Mouse (Mus musculus) liver, adult 2 months (tissue): Measurements from ENCODE around the gene Osbpl10. TPM values are rescaled to one million over a fixed set of nuclear protein-coding genes. Genes with fewer than 3 reads are reported as not detected.
A peak's percentile ranks its signal among the peaks of the same experiment; 100 is the strongest.

Experiments used
- DNase-seq: peaks from one replicate; pipeline ENCODE4 v3.0.0-alpha.2; 2011; ENCODE audit warnings: low read depth, low spot score; ENCODE audit errors: extremely low read depth
- H3K27ac ChIP-seq: fragments of 200-500 bp; replicated peaks from 2 replicates; pipeline ENCODE4 v1.5.1; 2012; ENCODE audit warnings: low read depth, mild to moderate bottlenecking, control low read depth, inconsistent platforms, low read length; ENCODE audit not compliant: insufficient read depth
- H3K27me3 ChIP-seq: fragments of 200-500 bp; 2 replicates; pipeline ENCODE4 v1.6.1; 2012; ENCODE audit warnings: mild to moderate bottlenecking, moderate library complexity, low read length, inconsistent platforms; ENCODE audit not compliant: control insufficient read depth, insufficient read depth
- H3K36me3 ChIP-seq: fragments of 200-500 bp; 2 replicates; pipeline ENCODE4 v1.6.1; 2012; ENCODE audit warnings: low read length, inconsistent platforms; ENCODE audit not compliant: control insufficient read depth, insufficient read depth
- H3K4me1 ChIP-seq: fragments of 200-500 bp; 2 replicates; pipeline ENCODE4 v1.6.1; 2011; ENCODE audit warnings: low read length; ENCODE audit not compliant: control insufficient read depth, insufficient read depth
- H3K4me3 ChIP-seq: fragments of 200-500 bp; 2 replicates; pipeline ENCODE4 v1.5.1; 2011; ENCODE audit warnings: low read depth, mild to moderate bottlenecking, control low read depth, low read length, moderate library complexity; ENCODE audit not compliant: insufficient read depth
- H3K79me2 ChIP-seq: fragments of 200-500 bp; 2 replicates; pipeline ENCODE4 v1.6.1; 2012; ENCODE audit warnings: inconsistent platforms, mild to moderate bottlenecking, low read length, moderate library complexity; ENCODE audit not compliant: control insufficient read depth, insufficient read depth
- H3K9ac ChIP-seq: fragments of 200-500 bp; 2 replicates; pipeline ENCODE4 v1.6.1; 2012; ENCODE audit warnings: low read depth, mild to moderate bottlenecking, control low read depth, inconsistent platforms, low read length
- CTCF ChIP-seq: fragments of 200-500 bp; IDR thresholded peaks from 2 replicates; pipeline ENCODE4 v1.5.1; 2011; ENCODE audit warnings: low read depth, low read length, control low read depth
- POLR2A ChIP-seq: fragments of 200-500 bp; IDR thresholded peaks from 2 replicates; pipeline ENCODE4 v1.6.1; 2011; ENCODE audit warnings: low read length, control low read depth; ENCODE audit not compliant: insufficient read depth; ENCODE audit errors: extremely low read depth
- WGBS: fragments of 180-500 bp; shearing (Covaris S2); methylation state at CpG from one replicate; pipeline ENCODE4 v1.1.7; 2018; 5-methylcytosine and 5-hydroxymethylcytosine counted together
- polyA plus RNA-seq: library from polyadenylated mRNA; depleted of rRNA; stranded (reverse); fragments of >200 nt; gene quantifications from 2 replicates; pipeline ENCODE4 v1.2.3, GENCODE M21; 2012
- total RNA-seq: library from RNA; depleted of rRNA; stranded (reverse); fragments of >200 nt; gene quantifications from 2 replicates; pipeline ENCODE4 v1.2.3, GENCODE M21; 2014

The Osbpl10 gene
- total and polyA plus RNA-seq, 2 experiments = 0.28 to 0.82 TPM

- no peak for DNase-seq
- Histone ChIP-seq H3K4me1 (no peaks in the 10 kb centered on the region; the same call in 1 of the 2 replicates), H3K79me2 (no peaks in the 10 kb centered on the region), H3K4me3 (no peak overlapping the region), H3K27me3 (no peaks in the 10 kb centered on the region), H3K9ac (no peak overlapping the region), H3K36me3 (no peaks in the 10 kb centered on the region), H3K27ac (no peak overlapping the region)
- 78% methylated on average over 16 of the region's 16 CpGs for WGBS
- TF ChIP-seq CTCF = no peak
- no peak for TF ChIP-seq POLR2A
Measured at GRCm38 (mm10) chr9:115045087-115045800, 66.9 kb downstream of the Osbpl10 start.

- H3K9ac ChIP-seq = no peak overlapping the region
- no peak for TF ChIP-seq CTCF
- TF ChIP-seq POLR2A = no peak
- no peaks in the 10 kb centered on the region; the same call in 1 of the 2 replicates for H3K4me1 ChIP-seq
- H3K27ac ChIP-seq = no peak overlapping the region
- no peaks in the 10 kb centered on the region for H3K27me3 ChIP-seq
- WGBS = 88% methylated on average over 8 of the region's 8 CpGs
- H3K4me3 ChIP-seq = no peak overlapping the region
- no peaks in the 10 kb centered on the region for H3K36me3 ChIP-seq
- DNase-seq = no peak
- no peaks in the 10 kb centered on the region for H3K79me2 ChIP-seq
Measured at GRCm38 (mm10) chr9:115046701-115047100, 68.3 kb downstream of the Osbpl10 start.

- no peak for DNase-seq
- WGBS = 66% methylated on average over 10 of the region's 10 CpGs
- no peak overlapping the region for H3K4me3 ChIP-seq
- H3K79me2 ChIP-seq = no peaks in the 10 kb centered on the region
- TF ChIP-seq CTCF = no peak
- TF ChIP-seq POLR2A = no peak
- H3K4me1 ChIP-seq = no peaks in the 10 kb centered on the region; the same call in 1 of the 2 replicates
- no peak overlapping the region for H3K27ac ChIP-seq
- no peak overlapping the region for H3K9ac ChIP-seq
- no peaks in the 10 kb centered on the region for H3K36me3 ChIP-seq
- no peaks in the 10 kb centered on the region for H3K27me3 ChIP-seq
Measured at GRCm38 (mm10) chr9:115048340-115048739, 70.0 kb downstream of the Osbpl10 start.

DNA sequence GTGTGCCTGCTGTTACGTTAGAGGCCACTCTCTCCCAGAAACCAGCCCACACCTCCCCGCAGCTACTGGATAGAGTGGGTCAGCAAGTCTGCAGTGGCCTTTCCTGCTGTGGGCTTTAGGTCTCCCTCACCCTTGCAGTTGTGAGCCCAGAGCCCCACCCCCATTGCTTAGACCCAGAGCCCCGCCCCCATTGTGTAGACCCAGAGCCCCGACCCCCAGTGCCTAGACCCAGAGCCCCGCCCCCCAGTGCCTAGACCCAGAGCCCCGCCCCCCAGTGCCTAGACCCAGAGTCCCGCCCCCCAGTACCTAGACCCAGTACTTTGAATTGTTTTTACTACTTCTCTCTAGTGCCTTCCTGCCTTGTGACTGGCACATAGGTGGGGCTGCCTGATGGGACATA lies 70.5 kb downstream of the Osbpl10 start:
- H3K9ac ChIP-seq = no peak overlapping the region
- no peak overlapping the region for H3K27ac ChIP-seq
- no peaks in the 10 kb centered on the region; the same call in 1 of the 2 replicates for H3K4me1 ChIP-seq
- TF ChIP-seq POLR2A = no peak
- TF ChIP-seq CTCF = no peak
- no peak overlapping the region for H3K4me3 ChIP-seq
- H3K36me3 ChIP-seq = no peaks in the 10 kb centered on the region
- H3K27me3 ChIP-seq = no peaks in the 10 kb centered on the region
- H3K79me2 ChIP-seq = no peaks in the 10 kb centered on the region
- DNase-seq = no peak
- WGBS = 58% methylated on average over 7 of the region's 7 CpGs

- whole genome bisulfite sequencing = 67% methylated on average over 13 of the region's 13 CpGs
- Histone ChIP-seq H3K79me2 (no peaks in the 10 kb centered on the region), H3K27me3 (no peaks in the 10 kb centered on the region), H3K9ac (no peak overlapping the region), H3K36me3 (no peaks in the 10 kb centered on the region), H3K4me1 (no peaks in the 10 kb centered on the region; the same call in 1 of the 2 replicates), H3K27ac (no peak overlapping the region), H3K4me3 (no peak overlapping the region)
- no peak for TF ChIP-seq POLR2A
- TF ChIP-seq CTCF = no peak
- DNase-seq = peak; percentile 9
Measured at GRCm38 (mm10) chr9:115049981-115050720, 71.8 kb downstream of the Osbpl10 start.
